8 mouse cellular contexts compared by ENCODE assay signal in genomic region chr5:65492716-65493531, GRCm38 (mm10). TPM values are rescaled to one million over a fixed set of nuclear protein-coding genes. Genes with fewer than 3 reads are reported as not detected.
DNase-seq lines count a peak whose midpoint lies in the region; ATAC-seq and TF ChIP-seq lines count a peak whose summit lies in the region.

Gene Gm43552 (minus strand): TSS chr5:65492833.

- no peak for TF ChIP-seq CTCF in E14TG2a.4 (conservative IDR thresholded peaks at IDR 0.05; ENCODE audit: low read length)
- no peak for TF ChIP-seq CTCF in liver, embryonic 14.5 days (IDR thresholded peaks at IDR 0.05; ENCODE audit: low read depth)

- no peaks in the 10 kb centered on the region for H3K9me3 ChIP-seq in E14TG2a.4 (ENCODE audit: low read length)
- H3K9me3 ChIP-seq in forebrain, embryonic 11.5 days (ENCODE audit: control insufficient read depth, low read length): no peaks in the 10 kb centered on the region
- no peaks in the 10 kb centered on the region for H3K9me3 ChIP-seq in heart, embryonic 16.5 days (replicated peaks; ENCODE audit: control insufficient read depth, low read length)
- H3K9me3 ChIP-seq in liver, embryonic 14.5 days (ENCODE audit: control insufficient read depth, low read length): no peaks in the 10 kb centered on the region
- no peaks in the 10 kb centered on the region for H3K9me3 ChIP-seq in stomach, embryonic 15.5 days

- peak within 1 kb of the TSS; percentile 91 for H3K4me3 ChIP-seq in E14TG2a.4 (replicated peaks; ENCODE audit: low read length)
- H3K4me3 ChIP-seq in forebrain, embryonic 11.5 days (ENCODE audit: low read depth, low read length): peak within 1 kb of the TSS; percentile 92
- H3K4me3 ChIP-seq in heart, embryonic 16.5 days (ENCODE audit: low read length): peak within 1 kb of the TSS; percentile 68
- peak within 1 kb of the TSS; percentile 80 to 90 for H3K4me3 ChIP-seq in liver, embryonic 14.5 days (ENCODE audit: insufficient read depth in 1 of 2, low read depth in 2 of 2, low read length in 2 of 2)
- peak within 1 kb of the TSS; percentile 96 for H3K4me3 ChIP-seq in stomach, embryonic 15.5 days (replicated peaks)

- DNase-seq in c-Kit-positive CD71-positive TER-119-negative erythroid progenitor cells, embryonic 14.5 days (ENCODE audit: low read depth): peak; percentile 84
- DNase-seq in forebrain, embryonic 11.5 days (ENCODE audit: low spot score): peak; percentile 93
- DNase-seq in kidney, postnatal 25 days: peak; percentile 97 to 98
- peak; percentile 75 to 84 (median 79) for DNase-seq in liver, embryonic 14.5 days (ENCODE audit: low read depth in 3 of 3, low spot score in 3 of 3)
- peak; percentile 87 for DNase-seq in neural tube, embryonic 10.5 days (ENCODE audit: extremely low spot score, low spot score)

- TF ChIP-seq EP300 in liver, embryonic 14.5 days (IDR thresholded peaks at IDR 0.05; ENCODE audit: low read depth): no peak

- ATAC-seq in forebrain, embryonic 11.5 days (replicated peaks; ENCODE audit: low FRiP score): peak; percentile 95
- ATAC-seq in heart, embryonic 16.5 days (replicated peaks; ENCODE audit: extremely low read depth, insufficient read depth, low FRiP score): peak; percentile 96
- ATAC-seq in liver, embryonic 14.5 days (ENCODE audit: insufficient read depth): peak; percentile 95
- peak; percentile 97 for ATAC-seq in stomach, embryonic 15.5 days (ENCODE audit: insufficient read depth, low FRiP score, low read depth)

- H3K27me3 ChIP-seq in E14TG2a.4 (ENCODE audit: insufficient read depth, low read length): peaks cover 10% of the 10 kb centered on the region; the same call in 1 of the 2 replicates
- H3K27me3 ChIP-seq in forebrain, embryonic 11.5 days (ENCODE audit: control insufficient read depth, insufficient read depth, low read length): no peaks in the 10 kb centered on the region
- no peaks in the 10 kb centered on the region for H3K27me3 ChIP-seq in heart, embryonic 16.5 days (ENCODE audit: control insufficient read depth, insufficient read depth, low read length)
- H3K27me3 ChIP-seq in liver, embryonic 14.5 days (ENCODE audit: control insufficient read depth, insufficient read depth, low read length): no peaks in the 10 kb centered on the region
- no peaks in the 10 kb centered on the region for H3K27me3 ChIP-seq in stomach, embryonic 15.5 days (replicated peaks)

- WGBS in forebrain, embryonic 11.5 days: under 1% methylated on average over 50 of the region's 69 CpGs
- WGBS in heart, embryonic 16.5 days: under 1% methylated on average over 68 of the region's 69 CpGs
- WGBS in liver, embryonic 14.5 days (ENCODE audit: insufficient replicate concordance): under 1% methylated on average over 60 of the region's 69 CpGs
- WGBS in stomach, embryonic 15.5 days: under 1% methylated on average over 62 of the region's 69 CpGs

- peak within 1 kb of the TSS; percentile 78 for H3K27ac ChIP-seq in forebrain, embryonic 11.5 days (ENCODE audit: low read depth, low read length)
- H3K27ac ChIP-seq in heart, embryonic 16.5 days (ENCODE audit: low read length): peak within 1 kb of the TSS; percentile 97
- H3K27ac ChIP-seq in liver, embryonic 14.5 days: peak within 1 kb of the TSS; percentile 51
- peak within 1 kb of the TSS; percentile 97 for H3K27ac ChIP-seq in stomach, embryonic 15.5 days

- H3K4me1 ChIP-seq in E14TG2a.4 (replicated peaks; ENCODE audit: low read depth, low read length): peaks cover 50% of the 10 kb centered on the region
- H3K4me1 ChIP-seq in forebrain, embryonic 11.5 days (replicated peaks; ENCODE audit: control insufficient read depth, insufficient read depth, low read length): peaks cover 5% of the 10 kb centered on the region; the same call in 1 of the 2 replicates
- peaks cover 37% of the 10 kb centered on the region for H3K4me1 ChIP-seq in heart, embryonic 16.5 days (ENCODE audit: control insufficient read depth, insufficient read depth, low read length)
- peaks cover 3 to 13% of the 10 kb centered on the region in 2 experiments; a peak in 2 of 4 replicates for H3K4me1 ChIP-seq in liver, embryonic 14.5 days (replicated peaks; ENCODE audit: control insufficient read depth in 2 of 2, insufficient read depth in 2 of 2, low read length in 1 of 2)
- H3K4me1 ChIP-seq in stomach, embryonic 15.5 days: 0 out of 2 replicates have a peak, but pooled peaks cover 11% of the 10 kb centered on the region

- H3K4me2 ChIP-seq in forebrain, embryonic 11.5 days (ENCODE audit: low read depth, low read length, severe bottlenecking): peak within 1 kb of the TSS; percentile 93
- H3K4me2 ChIP-seq in heart, embryonic 16.5 days (ENCODE audit: low read depth, low read length): peak within 1 kb of the TSS; percentile 69
- H3K4me2 ChIP-seq in liver, embryonic 14.5 days (ENCODE audit: low read depth): peak within 1 kb of the TSS; percentile 82
- peak within 1 kb of the TSS; percentile 74 for H3K4me2 ChIP-seq in stomach, embryonic 15.5 days

- no peaks in the 10 kb centered on the region for H3K36me3 ChIP-seq in E14TG2a.4 (ENCODE audit: insufficient read depth, low read length)
- H3K36me3 ChIP-seq in forebrain, embryonic 11.5 days (ENCODE audit: control insufficient read depth, insufficient read depth, low read length): no peaks in the 10 kb centered on the region
- no peaks in the 10 kb centered on the region for H3K36me3 ChIP-seq in heart, embryonic 16.5 days (ENCODE audit: control insufficient read depth, insufficient read depth)
- H3K36me3 ChIP-seq in liver, embryonic 14.5 days (replicated peaks; ENCODE audit: control insufficient read depth, insufficient read depth, low read depth): no peaks in the 10 kb centered on the region
- no peaks in the 10 kb centered on the region for H3K36me3 ChIP-seq in stomach, embryonic 15.5 days

- H3K9ac ChIP-seq in forebrain, embryonic 11.5 days (ENCODE audit: low read length): peak within 1 kb of the TSS; percentile 92
- peak within 1 kb of the TSS; percentile 85 for H3K9ac ChIP-seq in heart, embryonic 16.5 days (ENCODE audit: low read length)
- H3K9ac ChIP-seq in liver, embryonic 14.5 days (replicated peaks): peak within 1 kb of the TSS; percentile 75
- peak within 1 kb of the TSS; percentile 94 for H3K9ac ChIP-seq in stomach, embryonic 15.5 days

RNA-seq across cellular contexts. Expression of gene Gm43552, which starts in this region (rescaled TPM):
- not detected in 2 replicates for polyA plus RNA-seq in forebrain, embryonic 11.5 days (2014; fragmentation: Nextera tagmentation; extraction: Ambion mirVana)
- polyA plus RNA-seq in heart, embryonic 16.5 days (2015; fragmentation: Nextera tagmentation; extraction: Ambion mirVana): 0.91 and 2.3 TPM in 2 replicates
- not detected in 2 replicates for polyA plus RNA-seq in liver, embryonic 14.5 days (2012; rRNA removed)
- not detected in 2 replicates for polyA plus RNA-seq in liver, embryonic 14.5 days (2014; fragmentation: Nextera tagmentation; extraction: Ambion mirVana)
- 1.8 TPM in 1 of 2 replicates, not detected in the other for polyA plus RNA-seq in stomach, embryonic 15.5 days (2015; fragmentation: Nextera tagmentation; extraction: Ambion mirVana)

Comparison
In these comparisons a context has a peak if more than half of its experiments do, and no peak if none do; other contexts are left out.
1. Peak in every context shown above with its lines: DNase-seq, ATAC-seq, H3K4me3 ChIP-seq and H3K27ac ChIP-seq.
2. Peak in DNase-seq, ATAC-seq, H3K4me3 ChIP-seq, H3K27ac ChIP-seq, H3K9ac ChIP-seq and H3K4me2 ChIP-seq in forebrain, embryonic 11.5 days; RNA of the gene not detected or under 1 TPM.
3. Peak in DNase-seq, ATAC-seq, H3K4me3 ChIP-seq, H3K27ac ChIP-seq, H3K9ac ChIP-seq and H3K4me2 ChIP-seq in liver, embryonic 14.5 days; RNA of the gene not detected or under 1 TPM.